Mouse (Mus musculus) cortical plate, adult 2 months (tissue): Measurements from ENCODE around the gene Thsd1.

Experiments
- CTCF ChIP-seq: fragments of 200-500 bp; IDR thresholded peaks from 2 replicates; pipeline ENCODE4 v1.5.1; 2011; ENCODE audit warnings: mild to moderate bottlenecking, control low read depth, low read length; ENCODE audit not compliant: insufficient read depth; ENCODE audit errors: extremely low read depth
- POLR2A ChIP-seq: fragments of 200-500 bp; IDR thresholded peaks from 2 replicates; pipeline ENCODE4 v1.6.1; 2011; ENCODE audit warnings: mild to moderate bottlenecking, low read length, control low read depth; ENCODE audit not compliant: insufficient read depth; ENCODE audit errors: extremely low read depth

- TF ChIP-seq POLR2A = no peak
- TF ChIP-seq CTCF = no peak
These were observed 29.2 kb upstream of the Thsd1 start for GRCm38 (mm10) chr8:22197914-22198313.
